Mouse (Mus musculus) layer of hippocampus, adult 9-11 months (tissue): ENCODE measurements at regions not wholly inside any gene's neighbourhood (a gene's known extent, or its start where the extent isn't known, plus 50 kb on each side); places are given as distances from the start of the nearest gene placed in this dataset.
A peak's percentile ranks its signal among the peaks of the same experiment; 100 is the strongest.

ENCODE experiments used
- DNase-seq: peaks from one replicate; pipeline ENCODE4 v3.0.0; 2022

GRCm38 (mm10) chr15:87102211-87102610 is 441.9 kb upstream of the Fam19a5 start:
- DNase-seq = no peak

GRCm38 (mm10) chr15:87105951-87106350 is 438.1 kb upstream of the Fam19a5 start:
- peak; percentile 4 for DNase-seq

GRCm38 (mm10) chr15:87107701-87108100 is 436.4 kb upstream of the Fam19a5 start:
- DNase-seq = no peak

- DNase-seq = no peak
These were observed 435.7 kb upstream of the Fam19a5 start for GRCm38 (mm10) chr15:87108411-87108810.

- no peak for DNase-seq
These were observed 421.4 kb upstream of the Fam19a5 start for GRCm38 (mm10) chr15:87122656-87123055.

GRCm38 (mm10) chr15:87125427-87126148 is 418.5 kb upstream of the Fam19a5 start:
- DNase-seq = peak; percentile 36

GRCm38 (mm10) chr15:87138870-87139269 is 405.2 kb upstream of the Fam19a5 start:
- no peak for DNase-seq

GRCm38 (mm10) chr15:87169136-87169535 is 375.0 kb upstream of the Fam19a5 start:
- no peak for DNase-seq

GRCm38 (mm10) chr15:87170890-87171289 is 373.2 kb upstream of the Fam19a5 start:
- no peak for DNase-seq

- no peak for DNase-seq
These were observed 371.0 kb upstream of the Fam19a5 start for GRCm38 (mm10) chr15:87173096-87173495.

GRCm38 (mm10) chr15:87178646-87179045 is 365.5 kb upstream of the Fam19a5 start:
- no peak for DNase-seq

GRCm38 (mm10) chr15:87180836-87181235 is 363.3 kb upstream of the Fam19a5 start:
- no peak for DNase-seq

GRCm38 (mm10) chr15:87184248-87184647 is 359.9 kb upstream of the Fam19a5 start:
- DNase-seq = no peak

- DNase-seq = no peak
These were observed 355.2 kb upstream of the Fam19a5 start for GRCm38 (mm10) chr15:87188816-87189455.

GRCm38 (mm10) chr15:87191901-87192300 is 352.2 kb upstream of the Fam19a5 start:
- no peak for DNase-seq

GRCm38 (mm10) chr15:87196306-87196893 is 347.7 kb upstream of the Fam19a5 start:
- DNase-seq = no peak

- DNase-seq = no peak
These were observed 344.5 kb upstream of the Fam19a5 start for GRCm38 (mm10) chr15:87199641-87200040.

- DNase-seq = no peak
These were observed 343.6 kb upstream of the Fam19a5 start for GRCm38 (mm10) chr15:87200282-87201048.

- DNase-seq = no peak
These were observed 343.0 kb upstream of the Fam19a5 start for GRCm38 (mm10) chr15:87201055-87201454.

- DNase-seq = no peak
These were observed 314.1 kb upstream of the Fam19a5 start for GRCm38 (mm10) chr15:87229951-87230350.

GRCm38 (mm10) chr15:87236096-87236495 is 308.0 kb upstream of the Fam19a5 start:
- DNase-seq = no peak

GRCm38 (mm10) chr15:87239057-87239456 is 305.0 kb upstream of the Fam19a5 start:
- DNase-seq = no peak

- no peak for DNase-seq
These were observed 282.6 kb upstream of the Fam19a5 start for GRCm38 (mm10) chr15:87261497-87261896.
